Comparison of ENCODE assay signal across 8 mouse cellular contexts in the genomic region with DNA sequence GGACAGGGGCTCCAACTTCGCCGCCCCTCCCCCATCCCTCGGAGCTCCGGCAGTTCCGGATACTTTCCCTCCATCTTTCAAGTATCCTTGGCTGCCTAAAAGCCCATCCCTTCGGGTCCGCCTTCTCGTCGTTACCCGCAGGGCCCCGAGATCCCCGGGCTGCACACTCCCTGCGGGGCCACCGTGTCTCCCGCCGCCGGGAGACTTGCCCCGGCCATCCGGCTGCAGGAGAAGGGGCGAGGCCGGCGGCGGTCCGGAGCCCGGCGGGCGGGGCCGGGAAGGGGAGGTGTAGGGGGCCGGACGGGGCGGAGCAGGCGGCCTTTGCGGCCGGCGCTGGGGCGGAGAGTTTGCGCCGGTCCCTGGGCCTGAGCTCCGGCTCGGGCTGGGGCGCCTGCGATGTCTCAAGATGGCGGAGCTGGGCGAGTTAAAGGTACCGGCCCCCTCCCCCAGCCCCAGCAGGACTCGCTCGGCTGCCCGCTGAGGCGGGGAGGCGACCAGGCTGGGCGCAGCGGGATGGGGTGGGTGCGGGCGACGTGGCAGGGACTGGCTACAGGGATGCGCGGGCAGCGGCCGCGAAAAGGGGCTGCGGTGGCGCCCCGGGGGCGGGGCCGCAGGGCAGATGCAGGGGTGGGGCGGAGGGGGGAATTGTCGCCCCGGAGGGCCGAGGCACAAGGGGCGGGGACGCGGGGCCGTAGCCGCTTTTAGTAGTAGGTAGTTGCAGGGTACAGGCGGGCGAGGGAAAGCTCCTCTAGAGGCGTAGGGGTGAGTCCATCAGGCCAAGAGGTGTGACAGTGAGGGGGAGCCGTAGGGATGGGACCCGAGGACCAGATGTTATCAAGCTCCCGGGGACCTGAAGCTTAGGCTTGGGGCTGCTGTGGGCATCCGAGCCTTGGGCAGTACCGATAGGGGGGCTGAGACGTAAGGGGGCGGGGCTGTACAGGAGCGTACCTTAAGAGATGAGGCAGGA. TPM values are rescaled to one million over a fixed set of nuclear protein-coding genes. Genes with fewer than 3 reads are reported as not detected.
DNase-seq lines count a peak whose midpoint lies in the region; ATAC-seq and TF ChIP-seq lines count a peak whose summit lies in the region.

No protein-coding gene starts in this region.

- H3K27me3 ChIP-seq in MEL (ENCODE audit: control insufficient read depth in 1 of 2, insufficient read depth in 2 of 2, low read length in 2 of 2): no peaks in the 10 kb centered on the region
- no peaks in the 10 kb centered on the region for H3K27me3 ChIP-seq in cerebellum, adult 2 months (ENCODE audit: control insufficient read depth, insufficient read depth, low read length)
- no peaks in the 10 kb centered on the region for H3K27me3 ChIP-seq in forebrain, postnatal 0 days (ENCODE audit: insufficient read depth, low read length)
- H3K27me3 ChIP-seq in lung, embryonic 14.5 days (ENCODE audit: insufficient read depth, low read length): 0 out of 2 replicates have a peak, but pooled peaks cover 3% of the 10 kb centered on the region

- peak; percentile 62 to 86; a peak in 2 of 4 replicates for TF ChIP-seq POLR2A in MEL (IDR thresholded peaks at IDR 0.05; ENCODE audit: control insufficient read depth in 1 of 2, insufficient read depth in 1 of 2, low read depth in 1 of 2, low read length in 2 of 2, poor library complexity in 1 of 2)
- 0 out of 2 replicates have a peak, but pooled peaks have one; percentile 23 for TF ChIP-seq POLR2A in cerebellum, adult 2 months (IDR thresholded peaks at IDR 0.05; ENCODE audit: borderline replicate concordance, insufficient read depth, low read length)

- TF ChIP-seq EP300 in MEL (IDR thresholded peaks at IDR 0.05; ENCODE audit: low read depth in 1 of 2, low read length in 2 of 2): no peak; a peak in 1 of 4 replicates

- H3K36me3 ChIP-seq in MEL (ENCODE audit: control insufficient read depth in 1 of 2, insufficient read depth in 2 of 2, low read length in 2 of 2): peaks cover 0 to 13% of the 10 kb centered on the region in 2 experiments; a peak in 2 of 4 replicates
- peaks cover 19% of the 10 kb centered on the region for H3K36me3 ChIP-seq in forebrain, postnatal 0 days (ENCODE audit: insufficient read depth)
- peaks cover 25% of the 10 kb centered on the region for H3K36me3 ChIP-seq in lung, embryonic 14.5 days (ENCODE audit: insufficient read depth)

- H3K4me2 ChIP-seq in forebrain, postnatal 0 days (ENCODE audit: low read depth): peak overlapping the region; percentile 77
- H3K4me2 ChIP-seq in lung, embryonic 14.5 days: peak overlapping the region; percentile 81

- H3K9me3 ChIP-seq in MEL (replicated peaks; ENCODE audit: insufficient read depth, low read length): no peaks in the 10 kb centered on the region
- no peaks in the 10 kb centered on the region for H3K9me3 ChIP-seq in forebrain, postnatal 0 days (ENCODE audit: low read length)
- no peaks in the 10 kb centered on the region for H3K9me3 ChIP-seq in lung, embryonic 14.5 days (ENCODE audit: low read depth, low read length)

- peak; percentile 97 for DNase-seq in MEL (ENCODE audit: low read depth, low spot score)
- peak; percentile 86 to 88 for DNase-seq in cerebellum, adult 2 months
- peak; percentile 84 for DNase-seq in forebrain, postnatal 0 days
- DNase-seq in heart, postnatal 4 days: peak; percentile 93
- DNase-seq in layer of hippocampus, adult 8-10 months (ENCODE audit: low spot score in 2 of 2): peak; percentile 57 to 74
- peak; percentile 95 for DNase-seq in lung, embryonic 14.5 days
- DNase-seq in testis, postnatal 14 days (ENCODE audit: low spot score): peak; percentile 90

- peak overlapping the region; percentile 73 for H3K27ac ChIP-seq in MEL (ENCODE audit: control insufficient read depth, low read depth, low read length)
- H3K27ac ChIP-seq in cerebellum, adult 2 months (ENCODE audit: insufficient read depth, low read length): peak overlapping the region; percentile 82; the same call in 1 of the 2 replicates
- peak overlapping the region; percentile 88 for H3K27ac ChIP-seq in forebrain, postnatal 0 days (ENCODE audit: low read depth, low read length)
- peak overlapping the region; percentile 90 for H3K27ac ChIP-seq in lung, embryonic 14.5 days (ENCODE audit: low read depth)

- no peak for TF ChIP-seq RAD21 in MEL (IDR thresholded peaks at IDR 0.05; ENCODE audit: low read depth, low read length)

- H3K4me3 ChIP-seq in MEL (ENCODE audit: control insufficient read depth in 1 of 2, insufficient read depth in 1 of 2, low read depth in 2 of 2, low read length in 2 of 2): peak overlapping the region; percentile 62 to 88
- peak overlapping the region; percentile 90 for H3K4me3 ChIP-seq in cerebellum, adult 2 months (replicated peaks; ENCODE audit: insufficient read depth, low read depth, low read length)
- H3K4me3 ChIP-seq in forebrain, postnatal 0 days (ENCODE audit: low read depth, low read length): peak overlapping the region; percentile 63
- peak overlapping the region; percentile 81 for H3K4me3 ChIP-seq in lung, embryonic 14.5 days (ENCODE audit: low read depth, low read length)

- peak; percentile 95 for ATAC-seq in forebrain, postnatal 0 days
- peak; percentile 94 for ATAC-seq in lung, embryonic 14.5 days (ENCODE audit: insufficient read depth)
- ATAC-seq in neutrophil, adult 5-6 weeks (ENCODE audit: extremely low read depth, insufficient number of reproducible peaks, low FRiP score, poor library complexity, severe bottlenecking): peak; percentile 79

- TF ChIP-seq CTCF in MEL (IDR thresholded peaks at IDR 0.05 in 2 of 3, conservative IDR thresholded peaks at IDR 0.05 in 1 of 3; ENCODE audit: control insufficient read depth in 1 of 3, insufficient read depth in 1 of 3, low read depth in 2 of 3, low read length in 3 of 3, poor library complexity in 1 of 3, severe bottlenecking in 1 of 3): no peak
- TF ChIP-seq CTCF in cerebellum, adult 2 months (IDR thresholded peaks at IDR 0.05; ENCODE audit: borderline replicate concordance, insufficient read depth, low read depth, low read length): no peak
- TF ChIP-seq CTCF in forebrain, postnatal 0 days (IDR thresholded peaks at IDR 0.05; ENCODE audit: low read depth): peak; percentile 6; the same call in 1 of the 2 replicates
- 0 out of 2 replicates have a peak, but pooled peaks have one; percentile 3 for TF ChIP-seq CTCF in lung, embryonic 14.5 days (IDR thresholded peaks at IDR 0.05; ENCODE audit: low read depth)

- H3K4me1 ChIP-seq in MEL (ENCODE audit: control insufficient read depth in 1 of 2, insufficient read depth in 2 of 2, low read length in 2 of 2): peaks cover 5 to 13% of the 10 kb centered on the region in 2 experiments; a peak in 3 of 4 replicates
- peaks cover 10% of the 10 kb centered on the region; the same call in 1 of the 2 replicates for H3K4me1 ChIP-seq in cerebellum, adult 2 months (ENCODE audit: control insufficient read depth, insufficient read depth, low read length)
- peaks cover 9% of the 10 kb centered on the region for H3K4me1 ChIP-seq in forebrain, postnatal 0 days (ENCODE audit: insufficient read depth)
- H3K4me1 ChIP-seq in lung, embryonic 14.5 days (ENCODE audit: insufficient read depth): peaks cover 10% of the 10 kb centered on the region; the same call in 1 of the 2 replicates

- under 1% methylated on average over 85 of the region's 85 CpGs for WGBS in cerebellum, adult 2 months
- under 1% methylated on average over 83 of the region's 85 CpGs for WGBS in forebrain, postnatal 0 days
- 1% methylated on average over 84 of the region's 85 CpGs for WGBS in lung, embryonic 14.5 days

- H3K79me2 ChIP-seq in MEL (ENCODE audit: control insufficient read depth, insufficient read depth, low read length, poor library complexity): peaks cover 3% of the 10 kb centered on the region; the same call in 1 of the 2 replicates

- peak overlapping the region; percentile 91 for H3K9ac ChIP-seq in MEL (ENCODE audit: control insufficient read depth, low read depth, low read length, poor library complexity, severe bottlenecking)
- H3K9ac ChIP-seq in forebrain, postnatal 0 days: peak overlapping the region; percentile 92
- H3K9ac ChIP-seq in lung, embryonic 14.5 days: peak overlapping the region; percentile 77

RNA-seq across cellular contexts. Expression of gene Pias3, which starts 0.9 kb away (rescaled TPM):
- 5.9 and 6.0 TPM in 2 replicates for total RNA-seq in MEL (2012; rRNA removed)
- polyA plus RNA-seq in MEL (2012; ENCODE audit: insufficient read depth in 1 of 2, insufficient read length in 2 of 2, low read depth in 1 of 2, low replicate concordance in 2 of 2, missing spikeins in 1 of 2): 10 to 100 TPM in 1 of 2 experiments, not detected in 1; 26.8 TPM
- polyA plus RNA-seq in cerebellum, adult 2 months (2012; rRNA removed): 38.6 and 41.9 TPM in 2 replicates
- 25.0 and 29.8 TPM in 2 replicates for total RNA-seq in forebrain, postnatal 0 days (2014; rRNA removed)
- polyA plus RNA-seq in forebrain, postnatal 0 days (2015; fragmentation: Nextera tagmentation; extraction: Ambion mirVana): 26.4 and 32.9 TPM in 2 replicates
- total RNA-seq in heart, postnatal 4 days (2021): 10 to 100 TPM; 23.6 to 27.3 TPM
- 10 to 100 TPM; 30.3 to 37.7 (median 34.3) TPM for total RNA-seq in layer of hippocampus, adult 8-10 months (2022)
- 44.0 and 49.1 TPM in 2 replicates for polyA plus RNA-seq in lung, embryonic 14.5 days (2014; fragmentation: Nextera tagmentation; extraction: Ambion mirVana)
- total RNA-seq in neutrophil, adult 5-6 weeks (2017): 29.4 and 36.8 TPM in 2 replicates

RNA-seq across cellular contexts. Expression of gene Nudt17, which starts 11.3 kb away (rescaled TPM):
- 2.4 and 2.7 TPM in 2 replicates for total RNA-seq in MEL (2012; rRNA removed)
- polyA plus RNA-seq in MEL (2012; ENCODE audit: insufficient read depth in 1 of 2, insufficient read length in 2 of 2, low read depth in 1 of 2, low replicate concordance in 2 of 2, missing spikeins in 1 of 2): 1 to 10 TPM in 1 of 2 experiments, not detected in 1; 6.5 TPM
- polyA plus RNA-seq in cerebellum, adult 2 months (2012; rRNA removed): 11.8 and 14.3 TPM in 2 replicates
- 5.6 and 8.4 TPM in 2 replicates for total RNA-seq in forebrain, postnatal 0 days (2014; rRNA removed)
- polyA plus RNA-seq in forebrain, postnatal 0 days (2015; fragmentation: Nextera tagmentation; extraction: Ambion mirVana): 11.0 and 11.7 TPM in 2 replicates
- total RNA-seq in heart, postnatal 4 days (2021): 1 to 10 TPM; 3.5 to 3.6 TPM
- total RNA-seq in layer of hippocampus, adult 8-10 months (2022): 10 to 100 TPM; 12.6 to 18.6 (median 14.5) TPM
- polyA plus RNA-seq in lung, embryonic 14.5 days (2014; fragmentation: Nextera tagmentation; extraction: Ambion mirVana): 7.1 and 8.2 TPM in 2 replicates
- 1.2 TPM in 2 replicates for total RNA-seq in neutrophil, adult 5-6 weeks (2017)

RNA-seq across cellular contexts. Expression of gene Ankrd35, which starts 27.1 kb away (rescaled TPM):
- 0.46 and 0.62 TPM in 2 replicates for total RNA-seq in MEL (2012; rRNA removed)
- under 1 TPM in 1 of 2 experiments, not detected in 1; 0.77 TPM for polyA plus RNA-seq in MEL (2012; ENCODE audit: insufficient read depth in 1 of 2, insufficient read length in 2 of 2, low read depth in 1 of 2, low replicate concordance in 2 of 2, missing spikeins in 1 of 2)
- polyA plus RNA-seq in cerebellum, adult 2 months (2012; rRNA removed): 9.4 and 11.6 TPM in 2 replicates
- 4.6 and 7.1 TPM in 2 replicates for total RNA-seq in forebrain, postnatal 0 days (2014; rRNA removed)
- polyA plus RNA-seq in forebrain, postnatal 0 days (2015; fragmentation: Nextera tagmentation; extraction: Ambion mirVana): 2.9 and 4.7 TPM in 2 replicates
- total RNA-seq in heart, postnatal 4 days (2021): under 1 TPM; 0.14 to 0.19 TPM
- total RNA-seq in layer of hippocampus, adult 8-10 months (2022): 1 to 10 TPM; 5.9 to 8.7 (median 6.7) TPM
- 0.12 and 0.15 TPM in 2 replicates for polyA plus RNA-seq in lung, embryonic 14.5 days (2014; fragmentation: Nextera tagmentation; extraction: Ambion mirVana)
- 0.25 and 1.0 TPM in 2 replicates for total RNA-seq in neutrophil, adult 5-6 weeks (2017)

RNA-seq across cellular contexts. Expression of gene Polr3c, which starts 30.4 kb away (rescaled TPM):
- total RNA-seq in MEL (2012; rRNA removed): 48.3 and 53.1 TPM in 2 replicates
- 100 to 1,000 TPM; 122 to 224 TPM for polyA plus RNA-seq in MEL (2012; ENCODE audit: insufficient read depth in 1 of 2, insufficient read length in 2 of 2, low read depth in 1 of 2, low replicate concordance in 2 of 2, missing spikeins in 1 of 2)
- 42.9 and 47.1 TPM in 2 replicates for polyA plus RNA-seq in cerebellum, adult 2 months (2012; rRNA removed)
- 13.2 and 15.6 TPM in 2 replicates for total RNA-seq in forebrain, postnatal 0 days (2014; rRNA removed)
- 19.5 and 28.4 TPM in 2 replicates for polyA plus RNA-seq in forebrain, postnatal 0 days (2015; fragmentation: Nextera tagmentation; extraction: Ambion mirVana)
- 10 to 100 TPM; 26.1 to 27.3 TPM for total RNA-seq in heart, postnatal 4 days (2021)
- 10 to 100 TPM; 23.0 to 25.4 (median 25.0) TPM for total RNA-seq in layer of hippocampus, adult 8-10 months (2022)
- 33.7 and 34.2 TPM in 2 replicates for polyA plus RNA-seq in lung, embryonic 14.5 days (2014; fragmentation: Nextera tagmentation; extraction: Ambion mirVana)
- 35.7 and 38.3 TPM in 2 replicates for total RNA-seq in neutrophil, adult 5-6 weeks (2017)

RNA-seq across cellular contexts. Expression of gene Rnf115, which starts 30.4 kb away (rescaled TPM):
- 43.2 and 52.2 TPM in 2 replicates for total RNA-seq in MEL (2012; rRNA removed)
- 10 to 100 TPM; 66.1 to 71.8 TPM for polyA plus RNA-seq in MEL (2012; ENCODE audit: insufficient read depth in 1 of 2, insufficient read length in 2 of 2, low read depth in 1 of 2, low replicate concordance in 2 of 2, missing spikeins in 1 of 2)
- polyA plus RNA-seq in cerebellum, adult 2 months (2012; rRNA removed): 57.0 and 58.8 TPM in 2 replicates
- total RNA-seq in forebrain, postnatal 0 days (2014; rRNA removed): 43.7 and 52.6 TPM in 2 replicates
- polyA plus RNA-seq in forebrain, postnatal 0 days (2015; fragmentation: Nextera tagmentation; extraction: Ambion mirVana): 58.2 and 63.6 TPM in 2 replicates
- 10 to 100 TPM; 25.3 to 25.6 TPM for total RNA-seq in heart, postnatal 4 days (2021)
- 10 to 100 TPM; 58.6 to 61.8 (median 60.4) TPM for total RNA-seq in layer of hippocampus, adult 8-10 months (2022)
- 53.7 and 54.2 TPM in 2 replicates for polyA plus RNA-seq in lung, embryonic 14.5 days (2014; fragmentation: Nextera tagmentation; extraction: Ambion mirVana)
- 90.6 and 95.0 TPM in 2 replicates for total RNA-seq in neutrophil, adult 5-6 weeks (2017)

Comparison
In these comparisons a context has a peak if more than half of its experiments do, and no peak if none do; other contexts are left out.
1. Peak in every context shown above with its lines: DNase-seq, ATAC-seq, H3K4me3 ChIP-seq and H3K27ac ChIP-seq.
2. CTCF ChIP-seq: peak in forebrain, postnatal 0 days (single experiment) and lung, embryonic 14.5 days (single experiment); none in MEL (0 of 3) and cerebellum, adult 2 months (single experiment).